Mouse (Mus musculus): ENCODE measurements around the gene Madcam1.

DNA sequence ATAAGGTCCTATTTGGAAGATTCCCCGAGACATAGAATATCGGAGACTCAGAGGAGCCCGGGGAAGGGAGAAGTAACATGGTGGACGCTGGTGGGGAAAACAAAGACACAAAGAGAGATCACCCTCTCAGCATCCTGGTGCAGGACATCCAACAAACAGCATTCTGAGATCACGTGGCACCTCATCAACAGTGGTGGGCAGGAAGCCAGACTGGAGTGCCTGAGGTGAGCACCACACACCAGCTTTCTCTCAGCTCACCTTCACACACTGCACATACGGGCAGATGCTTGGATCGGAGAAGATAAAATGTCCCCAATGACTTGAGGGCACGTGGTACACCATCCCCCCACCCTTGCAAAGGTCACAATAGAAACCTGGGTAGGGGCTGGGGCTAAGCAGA, 28.1 kb upstream of the Madcam1 start:
- TF ChIP-seq CTCF (IDR thresholded peaks at IDR 0.05; ENCODE audit: low read depth) (no peak), EP300 (IDR thresholded peaks at IDR 0.05; ENCODE audit: low read depth) (no peak)
